Mouse (Mus musculus) ES-Bruce4 (cell line): ENCODE measurements at regions not wholly inside any gene's neighbourhood (a gene's known extent, or its start where the extent isn't known, plus 50 kb on each side); places are given as distances from the start of the nearest gene placed in this dataset.

ENCODE experiments used
- CTCF ChIP-seq: IDR thresholded peaks from one replicate; pipeline ENCODE4 v1.8.1; 2011; ENCODE audit warnings: low read depth, low read length
- EP300 ChIP-seq: IDR thresholded peaks from 2 replicates; pipeline ENCODE4 v1.6.1; 2011; ENCODE audit warnings: low read depth, low read length; ENCODE audit not compliant: insufficient read depth
- POLR2A ChIP-seq: IDR thresholded peaks from one replicate; pipeline ENCODE4 v1.8.1; 2011; ENCODE audit warnings: low read length; ENCODE audit not compliant: insufficient read depth

DNA sequence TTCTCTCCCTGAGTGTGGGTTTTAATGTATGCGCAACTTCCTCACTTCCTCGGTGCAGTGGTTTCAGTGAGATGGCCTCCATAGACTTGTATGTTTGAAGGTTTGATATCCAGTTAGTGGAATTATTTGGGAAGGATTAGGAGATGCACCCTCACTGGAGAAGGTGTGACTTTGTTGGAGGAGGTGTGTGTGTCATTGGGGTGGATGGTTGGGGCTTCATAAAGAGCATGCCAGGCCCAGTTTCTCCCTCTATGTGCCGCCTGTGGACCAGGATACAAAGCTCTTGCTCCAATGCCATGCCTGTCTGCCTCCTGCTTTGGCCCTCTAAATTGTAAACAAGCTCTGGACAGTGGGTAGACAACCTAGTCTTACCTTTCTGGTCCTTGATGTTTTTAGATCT lies 84.0 kb downstream of the Tm2d3 start:
- TF ChIP-seq POLR2A (no peak), EP300 (no peak), CTCF (no peak)
